ENCODE assay signal across 9 mouse cellular contexts in genomic region chr13:43397700-43398296, GRCm38 (mm10). TPM values are rescaled to one million over a fixed set of nuclear protein-coding genes. Genes with fewer than 3 reads are reported as not detected.
DNase-seq lines count a peak whose midpoint lies in the region; ATAC-seq and TF ChIP-seq lines count a peak whose summit lies in the region.
"Had no signal": no experiment of that assay in that cellular context is flagged by ENCODE, and none has a peak within 500 bp of the region (broad histone marks: within the 10 kb centered on the region; RNA-seq: fewer than 3 reads in every experiment).

No protein-coding gene starts in this region.

- no peaks in the 10 kb centered on the region for H3K79me2 ChIP-seq in heart, adult 2 months (replicated peaks; ENCODE audit: control insufficient read depth, insufficient read depth, low read length)
- peaks cover 14% of the 10 kb centered on the region for H3K79me2 ChIP-seq in MEL (ENCODE audit: control insufficient read depth, insufficient read depth, low read length, poor library complexity)

- 50% methylated on average over 15 of the region's 17 CpGs for WGBS in heart, embryonic 14.5 days
- WGBS in heart, adult 2 months, result 50% methylated on average over 14 of the region's 17 CpGs
- WGBS in hindbrain, embryonic 12.5 days, result 55% methylated on average over 13 of the region's 17 CpGs
- WGBS in midbrain, embryonic 12.5 days, result 77% methylated on average over 9 of the region's 17 CpGs

- intact Hi-C loops in heart, adult 2 months (cut with DNase I), result loop anchor here (5.0 kb wide), 2 partner anchors 85 to 215 kb away; partner anchors contain the start of gene Ranbp9

- H3K36me3 ChIP-seq in heart, embryonic 14.5 days (ENCODE audit: control insufficient read depth, insufficient read depth, low read length), result peaks cover 51% of the 10 kb centered on the region
- peaks cover 23% of the 10 kb centered on the region for H3K36me3 ChIP-seq in heart, adult 2 months (ENCODE audit: control insufficient read depth, insufficient read depth, low read length)
- H3K36me3 ChIP-seq in MEL (ENCODE audit: control insufficient read depth in 1 of 2, insufficient read depth in 2 of 2, low read length in 2 of 2), result peaks cover 11 to 16% of the 10 kb centered on the region in 2 experiments
- peaks cover 43% of the 10 kb centered on the region for H3K36me3 ChIP-seq in hindbrain, embryonic 12.5 days
- H3K36me3 ChIP-seq in midbrain, embryonic 12.5 days, result peaks cover 45% of the 10 kb centered on the region

- peaks cover 0 to 10% of the 10 kb centered on the region in 2 experiments; a peak in 1 of 4 replicates for H3K4me1 ChIP-seq in heart, embryonic 14.5 days (ENCODE audit: control insufficient read depth in 2 of 2, insufficient read depth in 2 of 2, low read length in 2 of 2)
- H3K4me1 ChIP-seq in heart, adult 2 months (ENCODE audit: control insufficient read depth, insufficient read depth, low read length), result no peaks in the 10 kb centered on the region; the same call in 1 of the 2 replicates
- H3K4me1 ChIP-seq in MEL (ENCODE audit: control insufficient read depth in 1 of 2, insufficient read depth in 2 of 2, low read length in 2 of 2), result no peaks in the 10 kb centered on the region
- H3K4me1 ChIP-seq in hindbrain, embryonic 12.5 days, result peaks cover 8% of the 10 kb centered on the region
- H3K4me1 ChIP-seq in midbrain, embryonic 12.5 days, result peaks cover 10% of the 10 kb centered on the region

- ATAC-seq in heart, embryonic 14.5 days (ENCODE audit: insufficient number of reproducible peaks, insufficient read depth, low FRiP score, low read depth), result no peak
- peak; percentile 69 for ATAC-seq in hindbrain, embryonic 12.5 days (ENCODE audit: low FRiP score)
- peak; percentile 60 for ATAC-seq in midbrain, embryonic 12.5 days (ENCODE audit: low FRiP score, low read depth)

- no peak for DNase-seq in heart, adult 2 months
- peak; percentile 11 for DNase-seq in MEL (ENCODE audit: low read depth, low spot score)
- no peak for DNase-seq in frontal cortex, postnatal 14 days (ENCODE audit: low spot score in 2 of 2)
- no peak for DNase-seq in kidney, adult 9 months
- DNase-seq in adrenal gland, adult 18-20 months (ENCODE audit: low spot score in 2 of 2), result no peak

- no peak for TF ChIP-seq RAD21 in MEL (IDR thresholded peaks at IDR 0.05; ENCODE audit: low read depth, low read length)

- H3K4me2 ChIP-seq in heart, embryonic 14.5 days (ENCODE audit: low read length), result peak overlapping the region; percentile 91
- H3K4me2 ChIP-seq in hindbrain, embryonic 12.5 days (replicated peaks), result peak overlapping the region; percentile 77
- H3K4me2 ChIP-seq in midbrain, embryonic 12.5 days (replicated peaks), result peak overlapping the region; percentile 69; the same call in 1 of the 2 replicates

- H3K27ac ChIP-seq in heart, embryonic 14.5 days (replicated peaks in 1 of 2; ENCODE audit: control insufficient read depth in 1 of 2, insufficient read depth in 1 of 2, low read depth in 2 of 2, low read length in 2 of 2), result no peak overlapping the region
- no peak overlapping the region for H3K27ac ChIP-seq in heart, adult 2 months
- no peak overlapping the region for H3K27ac ChIP-seq in MEL (ENCODE audit: control insufficient read depth, low read depth, low read length)
- H3K27ac ChIP-seq in hindbrain, embryonic 12.5 days, result peak overlapping the region; percentile 96; the same call in 1 of the 2 replicates
- H3K27ac ChIP-seq in midbrain, embryonic 12.5 days (replicated peaks), result no peak overlapping the region

- H3K4me3 ChIP-seq in heart, embryonic 14.5 days (ENCODE audit: control insufficient read depth in 1 of 2, insufficient read depth in 1 of 2, low read depth in 1 of 2, low read length in 2 of 2), result peak overlapping the region; percentile 78 to 90; a peak in 3 of 4 replicates
- H3K4me3 ChIP-seq in heart, adult 2 months, result no peak overlapping the region; the same call in 1 of the 2 replicates
- no peak overlapping the region for H3K4me3 ChIP-seq in MEL (ENCODE audit: control insufficient read depth in 1 of 2, insufficient read depth in 1 of 2, low read depth in 2 of 2, low read length in 2 of 2)
- H3K4me3 ChIP-seq in hindbrain, embryonic 12.5 days, result peak overlapping the region; percentile 92
- H3K4me3 ChIP-seq in midbrain, embryonic 12.5 days, result peak overlapping the region; percentile 92

- no peaks in the 10 kb centered on the region for H3K9me3 ChIP-seq in heart, embryonic 14.5 days (ENCODE audit: control insufficient read depth, low read length)
- H3K9me3 ChIP-seq in MEL (replicated peaks; ENCODE audit: insufficient read depth, low read length), result no peaks in the 10 kb centered on the region
- no peaks in the 10 kb centered on the region for H3K9me3 ChIP-seq in hindbrain, embryonic 12.5 days (replicated peaks)
- H3K9me3 ChIP-seq in midbrain, embryonic 12.5 days, result 0 out of 2 replicates have a peak, but pooled peaks cover 5% of the 10 kb centered on the region

- no peaks in the 10 kb centered on the region for H3K27me3 ChIP-seq in heart, embryonic 14.5 days (ENCODE audit: control insufficient read depth, insufficient read depth, low read length)
- no peaks in the 10 kb centered on the region for H3K27me3 ChIP-seq in heart, adult 2 months (ENCODE audit: control insufficient read depth, insufficient read depth, low read length)
- H3K27me3 ChIP-seq in MEL (ENCODE audit: control insufficient read depth in 1 of 2, insufficient read depth in 2 of 2, low read length in 2 of 2), result no peaks in the 10 kb centered on the region
- no peaks in the 10 kb centered on the region for H3K27me3 ChIP-seq in hindbrain, embryonic 12.5 days
- no peaks in the 10 kb centered on the region for H3K27me3 ChIP-seq in midbrain, embryonic 12.5 days
- H3K27me3 ChIP-seq: Patski had no signal

- TF ChIP-seq POLR2A in heart, adult 2 months (IDR thresholded peaks at IDR 0.05; ENCODE audit: insufficient read depth, low read depth, low read length), result no peak
- TF ChIP-seq POLR2A in MEL (IDR thresholded peaks at IDR 0.05; ENCODE audit: control insufficient read depth in 1 of 2, insufficient read depth in 1 of 2, low read depth in 1 of 2, low read length in 2 of 2, poor library complexity in 1 of 2), result no peak

- no peak overlapping the region; the same call in 1 of the 2 replicates for H3K9ac ChIP-seq in heart, embryonic 14.5 days (ENCODE audit: low read length)
- no peak overlapping the region for H3K9ac ChIP-seq in heart, adult 2 months (ENCODE audit: low read depth, low read length)
- H3K9ac ChIP-seq in MEL (ENCODE audit: control insufficient read depth, low read depth, low read length, poor library complexity, severe bottlenecking), result no peak overlapping the region
- no peak overlapping the region for H3K9ac ChIP-seq in hindbrain, embryonic 12.5 days
- no peak overlapping the region for H3K9ac ChIP-seq in midbrain, embryonic 12.5 days (replicated peaks)

- no peak for TF ChIP-seq CTCF in heart, adult 2 months (IDR thresholded peaks at IDR 0.05)
- no peak for TF ChIP-seq CTCF in MEL (IDR thresholded peaks at IDR 0.05 in 2 of 3, conservative IDR thresholded peaks at IDR 0.05 in 1 of 3; ENCODE audit: control insufficient read depth in 1 of 3, insufficient read depth in 1 of 3, low read depth in 2 of 3, low read length in 3 of 3, poor library complexity in 1 of 3, severe bottlenecking in 1 of 3)

- no peak for TF ChIP-seq EP300 in heart, adult 2 months (IDR thresholded peaks at IDR 0.05; ENCODE audit: insufficient read depth, low read depth, low read length)
- no peak for TF ChIP-seq EP300 in MEL (IDR thresholded peaks at IDR 0.05; ENCODE audit: low read depth in 1 of 2, low read length in 2 of 2)

TF ChIP-seq in MEL, 35 proteins besides CTCF, POLR2A, EP300 and RAD21:
- TF ChIP-seq NRF1 (IDR thresholded peaks at IDR 0.05; ENCODE audit: insufficient read depth, low read depth, low read length, poor library complexity, severe bottlenecking) (peak; percentile 71; the same call in 1 of the 2 replicates), MYB (IDR thresholded peaks at IDR 0.05; ENCODE audit: low read depth, low read length) (no peak), ZNF384 (IDR thresholded peaks at IDR 0.05; ENCODE audit: low read depth, low read length) (peak; percentile 95)
TF ChIP-seq in MEL: peak in this region for 2.

RNA-seq across cellular contexts. Expression of gene Nol7, which starts 0.4 kb away (rescaled TPM):
- polyA plus RNA-seq in heart, embryonic 14.5 days (2014; fragmentation: Nextera tagmentation; extraction: Ambion mirVana), result 128 and 141 TPM in 2 replicates
- total RNA-seq in heart, adult 2 months (2021), result 100 to 1,000 TPM; 102 to 120 TPM
- 23.0 and 27.1 TPM in 2 replicates for polyA plus RNA-seq in heart, adult 2 months (2012; rRNA removed)
- total RNA-seq in MEL (2012; rRNA removed), result 181 and 186 TPM in 2 replicates
- polyA plus RNA-seq in MEL (2012; ENCODE audit: insufficient read depth in 1 of 2, insufficient read length in 2 of 2, low read depth in 1 of 2, low replicate concordance in 2 of 2, missing spikeins in 1 of 2), result 100 to 1,000 TPM; 157 to 253 TPM
- 171 and 174 TPM in 2 replicates for polyA plus RNA-seq in hindbrain, embryonic 12.5 days (2016; fragmentation: Nextera tagmentation; extraction: Ambion mirVana)
- polyA plus RNA-seq in midbrain, embryonic 12.5 days (2016; fragmentation: Nextera tagmentation; extraction: Ambion mirVana), result 202 and 208 TPM in 2 replicates
- total RNA-seq in adrenal gland, adult 18-20 months (2021), result 100 to 1,000 TPM; 104 to 107 TPM

RNA-seq across cellular contexts. Expression of gene Sirt5, which starts 32.5 kb away (rescaled TPM):
- polyA plus RNA-seq in heart, embryonic 14.5 days (2014; fragmentation: Nextera tagmentation; extraction: Ambion mirVana), result 31.1 and 31.8 TPM in 2 replicates
- total RNA-seq in heart, adult 2 months (2021), result 10 to 100 TPM; 53.9 to 58.9 TPM
- polyA plus RNA-seq in heart, adult 2 months (2012; rRNA removed), result 25.7 and 37.5 TPM in 2 replicates
- 7.6 and 8.2 TPM in 2 replicates for total RNA-seq in MEL (2012; rRNA removed)
- 10 to 100 TPM in 1 of 2 experiments, not detected in 1; 10.6 TPM for polyA plus RNA-seq in MEL (2012; ENCODE audit: insufficient read depth in 1 of 2, insufficient read length in 2 of 2, low read depth in 1 of 2, low replicate concordance in 2 of 2, missing spikeins in 1 of 2)
- 33.8 and 35.9 TPM in 2 replicates for polyA plus RNA-seq in hindbrain, embryonic 12.5 days (2016; fragmentation: Nextera tagmentation; extraction: Ambion mirVana)
- 34.1 and 35.9 TPM in 2 replicates for polyA plus RNA-seq in midbrain, embryonic 12.5 days (2016; fragmentation: Nextera tagmentation; extraction: Ambion mirVana)
- total RNA-seq in adrenal gland, adult 18-20 months (2021), result 10 to 100 TPM; 26.8 to 32.7 TPM

Comparison
In these comparisons a context has a peak if more than half of its experiments do, and no peak if none do; other contexts are left out.
1. H3K4me3 ChIP-seq: peak in heart, embryonic 14.5 days (2 of 2), hindbrain, embryonic 12.5 days (single experiment) and midbrain, embryonic 12.5 days (single experiment); none in heart, adult 2 months (single experiment) and MEL (0 of 2).
2. Peak in every context shown above with its lines, with median percentiles within 50 percentile points of each other: H3K4me2 ChIP-seq.